Mouse (Mus musculus) liver, adult 2 months (tissue): ENCODE measurements at regions not wholly inside any gene's neighbourhood (a gene's known extent, or its start where the extent isn't known, plus 50 kb on each side); places are given as distances from the start of the nearest gene placed in this dataset.
A peak's percentile ranks its signal among the peaks of the same experiment; 100 is the strongest.

Experiments
- DNase-seq: peaks from one replicate; pipeline ENCODE4 v3.0.0-alpha.2; 2011; ENCODE audit warnings: low read depth, low spot score; ENCODE audit errors: extremely low read depth
- H3K27ac ChIP-seq: fragments of 200-500 bp; replicated peaks from 2 replicates; pipeline ENCODE4 v1.5.1; 2012; ENCODE audit warnings: low read depth, mild to moderate bottlenecking, control low read depth, inconsistent platforms, low read length; ENCODE audit not compliant: insufficient read depth
- H3K27me3 ChIP-seq: fragments of 200-500 bp; 2 replicates; pipeline ENCODE4 v1.6.1; 2012; ENCODE audit warnings: mild to moderate bottlenecking, moderate library complexity, low read length, inconsistent platforms; ENCODE audit not compliant: control insufficient read depth, insufficient read depth
- H3K36me3 ChIP-seq: fragments of 200-500 bp; 2 replicates; pipeline ENCODE4 v1.6.1; 2012; ENCODE audit warnings: low read length, inconsistent platforms; ENCODE audit not compliant: control insufficient read depth, insufficient read depth
- H3K4me1 ChIP-seq: fragments of 200-500 bp; 2 replicates; pipeline ENCODE4 v1.6.1; 2011; ENCODE audit warnings: low read length; ENCODE audit not compliant: control insufficient read depth, insufficient read depth
- H3K4me3 ChIP-seq: fragments of 200-500 bp; 2 replicates; pipeline ENCODE4 v1.5.1; 2011; ENCODE audit warnings: low read depth, mild to moderate bottlenecking, control low read depth, low read length, moderate library complexity; ENCODE audit not compliant: insufficient read depth
- H3K79me2 ChIP-seq: fragments of 200-500 bp; 2 replicates; pipeline ENCODE4 v1.6.1; 2012; ENCODE audit warnings: inconsistent platforms, mild to moderate bottlenecking, low read length, moderate library complexity; ENCODE audit not compliant: control insufficient read depth, insufficient read depth
- H3K9ac ChIP-seq: fragments of 200-500 bp; 2 replicates; pipeline ENCODE4 v1.6.1; 2012; ENCODE audit warnings: low read depth, mild to moderate bottlenecking, control low read depth, inconsistent platforms, low read length
- CTCF ChIP-seq: fragments of 200-500 bp; IDR thresholded peaks from 2 replicates; pipeline ENCODE4 v1.5.1; 2011; ENCODE audit warnings: low read depth, low read length, control low read depth
- POLR2A ChIP-seq: fragments of 200-500 bp; IDR thresholded peaks from 2 replicates; pipeline ENCODE4 v1.6.1; 2011; ENCODE audit warnings: low read length, control low read depth; ENCODE audit not compliant: insufficient read depth; ENCODE audit errors: extremely low read depth
- WGBS: fragments of 180-500 bp; shearing (Covaris S2); methylation state at CpG from one replicate; pipeline ENCODE4 v1.1.7; 2018; 5-methylcytosine and 5-hydroxymethylcytosine counted together

- no peak overlapping the region for H3K4me3 ChIP-seq
- TF ChIP-seq CTCF (0 out of 2 replicates have a peak, but pooled peaks have one; percentile 6), POLR2A (no peak)
- 46% methylated on average over 7 of the region's 7 CpGs for WGBS
- 0 out of 2 replicates have a peak, but pooled peaks cover 2% of the 10 kb centered on the region for H3K4me1 ChIP-seq
- H3K36me3 ChIP-seq: no peaks in the 10 kb centered on the region
- no peaks in the 10 kb centered on the region for H3K27me3 ChIP-seq
- no peak overlapping the region for H3K27ac ChIP-seq
- H3K79me2 ChIP-seq: no peaks in the 10 kb centered on the region
- DNase-seq: peak; percentile 37
- H3K9ac ChIP-seq: no peak overlapping the region
Measured at GRCm38 (mm10) chr13:42244240-42245086, 56.8 kb upstream of the Edn1 start.

GRCm38 (mm10) chr13:42245753-42246409, 55.4 kb upstream of the Edn1 start:
- Histone ChIP-seq H3K27me3 (no peaks in the 10 kb centered on the region), H3K4me1 (0 out of 2 replicates have a peak, but pooled peaks cover 2% of the 10 kb centered on the region), H3K4me3 (no peak overlapping the region), H3K27ac (0 out of 2 replicates have a peak overlapping the region, but pooled peaks have one; percentile 26), H3K79me2 (no peaks in the 10 kb centered on the region), H3K36me3 (no peaks in the 10 kb centered on the region), H3K9ac (no peak overlapping the region)
- WGBS: 75% methylated on average over 11 of the region's 11 CpGs
- TF ChIP-seq CTCF: no peak
- TF ChIP-seq POLR2A: no peak
- DNase-seq: peak; percentile 39
